Mouse (Mus musculus): ENCODE data around the gene Mgst2. TPM values are rescaled to one million over a fixed set of nuclear protein-coding genes. Genes with fewer than 3 reads are reported as not detected.

Mgst2 gene
- total RNA-seq, 2 experiments from 2014 or later = 2.0 to 2.2 TPM

- no peak for DNase-seq (ENCODE audit: low spot score in 2 of 2)
These were observed 40.6 kb downstream of the Mgst2 start for GRCm38 (mm10) chr3:51700731-51701280.

- DNase-seq (ENCODE audit: low spot score in 2 of 2) = peak; percentile 57 to 66
These were observed 41.2 kb downstream of the Mgst2 start for GRCm38 (mm10) chr3:51701281-51701751.

- DNase-seq (ENCODE audit: low spot score in 2 of 2) = no peak
These were observed 41.8 kb downstream of the Mgst2 start for GRCm38 (mm10) chr3:51701950-51702349.

- no peak for DNase-seq (ENCODE audit: low spot score in 2 of 2)
These were observed 42.6 kb downstream of the Mgst2 start for GRCm38 (mm10) chr3:51702701-51703286.

- no peak for DNase-seq (ENCODE audit: low spot score in 2 of 2)
These were observed 43.3 kb downstream of the Mgst2 start for GRCm38 (mm10) chr3:51703478-51703877.

GRCm38 (mm10) chr3:51705220-51705619 is 45.1 kb downstream of the Mgst2 start:
- DNase-seq (ENCODE audit: low spot score in 2 of 2) = no peak

- DNase-seq (ENCODE audit: low spot score in 2 of 2) = no peak
These were observed 48.2 kb downstream of the Mgst2 start for GRCm38 (mm10) chr3:51708375-51708745.

- peak; percentile 66 to 78 for DNase-seq (ENCODE audit: low spot score in 2 of 2)
These were observed 48.7 kb downstream of the Mgst2 start for GRCm38 (mm10) chr3:51708746-51709411.

- no peak for DNase-seq (ENCODE audit: low spot score in 2 of 2)
These were observed 52.2 kb downstream of the Mgst2 start for GRCm38 (mm10) chr3:51712382-51712781.

- DNase-seq (ENCODE audit: low spot score in 2 of 2) = no peak
These were observed 53.1 kb downstream of the Mgst2 start for GRCm38 (mm10) chr3:51713233-51713632.

- DNase-seq (ENCODE audit: low spot score in 2 of 2) = no peak
These were observed 54.3 kb downstream of the Mgst2 start for GRCm38 (mm10) chr3:51714469-51714868.

GRCm38 (mm10) chr3:51717455-51717854 is 57.3 kb downstream of the Mgst2 start:
- DNase-seq (ENCODE audit: low spot score in 2 of 2) = no peak

- no peak for DNase-seq (ENCODE audit: low spot score in 2 of 2)
These were observed 57.7 kb downstream of the Mgst2 start for GRCm38 (mm10) chr3:51717909-51718308.

- no peak for DNase-seq (ENCODE audit: low spot score in 2 of 2)
These were observed 59.2 kb downstream of the Mgst2 start for GRCm38 (mm10) chr3:51719373-51719772.

GRCm38 (mm10) chr3:51719982-51720381 is 59.8 kb downstream of the Mgst2 start:
- no peak for DNase-seq (ENCODE audit: low spot score in 2 of 2)

GRCm38 (mm10) chr3:51726257-51726656 is 66.1 kb downstream of the Mgst2 start:
- DNase-seq (ENCODE audit: low spot score in 2 of 2) = no peak

GRCm38 (mm10) chr3:51727487-51727886 is 67.3 kb downstream of the Mgst2 start:
- no peak for DNase-seq (ENCODE audit: low spot score in 2 of 2)

- DNase-seq (ENCODE audit: low spot score in 2 of 2) = no peak
These were observed 67.8 kb downstream of the Mgst2 start for GRCm38 (mm10) chr3:51727968-51728367.

- no peak for DNase-seq (ENCODE audit: low spot score in 2 of 2)
These were observed 68.3 kb downstream of the Mgst2 start for GRCm38 (mm10) chr3:51728456-51728855.

- no peak for DNase-seq (ENCODE audit: low spot score in 2 of 2)
These were observed 69.2 kb downstream of the Mgst2 start for GRCm38 (mm10) chr3:51729109-51729918.

- no peak for DNase-seq (ENCODE audit: low spot score in 2 of 2)
These were observed 70.5 kb downstream of the Mgst2 start for GRCm38 (mm10) chr3:51730662-51731061.
